Mouse (Mus musculus): ENCODE data around the gene Abca1. TPM values are rescaled to one million over a fixed set of nuclear protein-coding genes. Genes with fewer than 3 reads are reported as not detected.
A peak's percentile ranks its signal among the peaks of the same experiment; 100 is the strongest.

The Abca1 gene
- polyA plus RNA-seq, 1 experiment from 2014 or later: 4.4 TPM

- Histone ChIP-seq H3K9me3 (ENCODE audit: control insufficient read depth, low read length) (no peaks in the 10 kb centered on the region), H3K27me3 (replicated peaks; ENCODE audit: control insufficient read depth, insufficient read depth, low read length) (no peaks in the 10 kb centered on the region), H3K27ac (ENCODE audit: low read depth) (no peak overlapping the region), H3K36me3 (ENCODE audit: control insufficient read depth, insufficient read depth, low read length) (no peaks in the 10 kb centered on the region), H3K4me3 (ENCODE audit: low read depth, low read length) (no peak overlapping the region), H3K4me1 (replicated peaks; ENCODE audit: control insufficient read depth, insufficient read depth, low read length) (peaks cover 3% of the 10 kb centered on the region; the same call in 1 of the 2 replicates), H3K4me2 (ENCODE audit: low read length) (no peak overlapping the region), H3K9ac (ENCODE audit: low read length) (no peak overlapping the region)
- no peak for ATAC-seq (replicated peaks; ENCODE audit: low FRiP score, low TSS enrichment, low read depth)
- 87% methylated on average over 4 of the region's 4 CpGs for WGBS
- no peak for DNase-seq (ENCODE audit: low spot score)
Measured at GRCm38 (mm10) chr4:53186141-53186540, 26.4 kb upstream of the Abca1 start.

GRCm38 (mm10) chr4:53181479-53181878 lies 21.8 kb upstream of the Abca1 start:
- ATAC-seq (replicated peaks; ENCODE audit: low FRiP score, low TSS enrichment, low read depth): no peak
- no peak overlapping the region for H3K4me2 ChIP-seq (ENCODE audit: low read length)
- no peaks in the 10 kb centered on the region for H3K4me1 ChIP-seq (replicated peaks; ENCODE audit: control insufficient read depth, insufficient read depth, low read length)
- H3K9ac ChIP-seq (ENCODE audit: low read length): no peak overlapping the region
- no peaks in the 10 kb centered on the region for H3K36me3 ChIP-seq (ENCODE audit: control insufficient read depth, insufficient read depth, low read length)
- WGBS: 75% methylated on average over 6 of the region's 6 CpGs
- H3K4me3 ChIP-seq (ENCODE audit: low read depth, low read length): no peak overlapping the region
- no peaks in the 10 kb centered on the region for H3K9me3 ChIP-seq (ENCODE audit: control insufficient read depth, low read length)
- no peak for DNase-seq (ENCODE audit: low spot score)
- no peaks in the 10 kb centered on the region for H3K27me3 ChIP-seq (replicated peaks; ENCODE audit: control insufficient read depth, insufficient read depth, low read length)
- no peak overlapping the region for H3K27ac ChIP-seq (ENCODE audit: low read depth)

- no peak for ATAC-seq (replicated peaks; ENCODE audit: low FRiP score, low TSS enrichment, low read depth)
- Histone ChIP-seq H3K4me2 (ENCODE audit: low read length) (no peak overlapping the region), H3K9me3 (ENCODE audit: control insufficient read depth, low read length) (no peaks in the 10 kb centered on the region), H3K27ac (ENCODE audit: low read depth) (no peak overlapping the region), H3K27me3 (replicated peaks; ENCODE audit: control insufficient read depth, insufficient read depth, low read length) (no peaks in the 10 kb centered on the region), H3K9ac (ENCODE audit: low read length) (no peak overlapping the region), H3K36me3 (ENCODE audit: control insufficient read depth, insufficient read depth, low read length) (no peaks in the 10 kb centered on the region), H3K4me3 (ENCODE audit: low read depth, low read length) (no peak overlapping the region), H3K4me1 (replicated peaks; ENCODE audit: control insufficient read depth, insufficient read depth, low read length) (no peaks in the 10 kb centered on the region)
- WGBS: 75% methylated on average over 10 of the region's 10 CpGs
- no peak for DNase-seq (ENCODE audit: low spot score)
Measured at GRCm38 (mm10) chr4:53179308-53179820, 19.7 kb upstream of the Abca1 start.

GRCm38 (mm10) chr4:53178489-53178888 lies 18.8 kb upstream of the Abca1 start:
- 76% methylated on average over 7 of the region's 7 CpGs for WGBS
- Histone ChIP-seq H3K27me3 (replicated peaks; ENCODE audit: control insufficient read depth, insufficient read depth, low read length) (no peaks in the 10 kb centered on the region), H3K4me3 (ENCODE audit: low read depth, low read length) (no peak overlapping the region), H3K36me3 (ENCODE audit: control insufficient read depth, insufficient read depth, low read length) (no peaks in the 10 kb centered on the region), H3K27ac (ENCODE audit: low read depth) (no peak overlapping the region), H3K4me1 (replicated peaks; ENCODE audit: control insufficient read depth, insufficient read depth, low read length) (no peaks in the 10 kb centered on the region), H3K9ac (ENCODE audit: low read length) (no peak overlapping the region), H3K9me3 (ENCODE audit: control insufficient read depth, low read length) (no peaks in the 10 kb centered on the region), H3K4me2 (ENCODE audit: low read length) (no peak overlapping the region)
- no peak for ATAC-seq (replicated peaks; ENCODE audit: low FRiP score, low TSS enrichment, low read depth)
- DNase-seq (ENCODE audit: low spot score): no peak

GRCm38 (mm10) chr4:53177696-53178095 lies 18.0 kb upstream of the Abca1 start:
- no peaks in the 10 kb centered on the region for H3K9me3 ChIP-seq (ENCODE audit: control insufficient read depth, low read length)
- ATAC-seq (replicated peaks; ENCODE audit: low FRiP score, low TSS enrichment, low read depth): no peak
- no peaks in the 10 kb centered on the region for H3K4me1 ChIP-seq (replicated peaks; ENCODE audit: control insufficient read depth, insufficient read depth, low read length)
- no peaks in the 10 kb centered on the region for H3K36me3 ChIP-seq (ENCODE audit: control insufficient read depth, insufficient read depth, low read length)
- no peak overlapping the region for H3K4me3 ChIP-seq (ENCODE audit: low read depth, low read length)
- H3K9ac ChIP-seq (ENCODE audit: low read length): no peak overlapping the region
- DNase-seq (ENCODE audit: low spot score): no peak
- H3K4me2 ChIP-seq (ENCODE audit: low read length): no peak overlapping the region
- 93% methylated on average over 8 of the region's 8 CpGs for WGBS
- no peak overlapping the region for H3K27ac ChIP-seq (ENCODE audit: low read depth)
- no peaks in the 10 kb centered on the region for H3K27me3 ChIP-seq (replicated peaks; ENCODE audit: control insufficient read depth, insufficient read depth, low read length)

- ATAC-seq (replicated peaks; ENCODE audit: low FRiP score, low TSS enrichment, low read depth) (no peak), DNase-seq (ENCODE audit: low spot score) (no peak)
- Histone ChIP-seq H3K4me3 (ENCODE audit: low read depth, low read length) (no peak overlapping the region), H3K9me3 (ENCODE audit: control insufficient read depth, low read length) (no peaks in the 10 kb centered on the region), H3K4me2 (ENCODE audit: low read length) (no peak overlapping the region), H3K27ac (ENCODE audit: low read depth) (no peak overlapping the region), H3K4me1 (replicated peaks; ENCODE audit: control insufficient read depth, insufficient read depth, low read length) (no peaks in the 10 kb centered on the region), H3K27me3 (replicated peaks; ENCODE audit: control insufficient read depth, insufficient read depth, low read length) (no peaks in the 10 kb centered on the region), H3K9ac (ENCODE audit: low read length) (no peak overlapping the region), H3K36me3 (ENCODE audit: control insufficient read depth, insufficient read depth, low read length) (no peaks in the 10 kb centered on the region)
- WGBS: 74% methylated on average over 7 of the region's 7 CpGs
Measured at GRCm38 (mm10) chr4:53174906-53175305, 15.2 kb upstream of the Abca1 start.

- Histone ChIP-seq H3K27me3 (replicated peaks; ENCODE audit: control insufficient read depth, insufficient read depth, low read length) (no peaks in the 10 kb centered on the region), H3K27ac (ENCODE audit: low read depth) (no peak overlapping the region)
- WGBS: 84% methylated on average over 2 of the region's 2 CpGs
Measured at GRCm38 (mm10) chr4:53170403-53170802, 10.7 kb upstream of the Abca1 start.

GRCm38 (mm10) chr4:53165231-53165630 lies 5.5 kb upstream of the Abca1 start:
- ATAC-seq (replicated peaks; ENCODE audit: low FRiP score, low TSS enrichment, low read depth): no peak

More at GRCm38 (mm10) chr4:53170403-53170802, 10.7 kb upstream of the Abca1 start:
- ATAC-seq (replicated peaks; ENCODE audit: low FRiP score, low TSS enrichment, low read depth) (no peak), DNase-seq (ENCODE audit: low spot score) (no peak)
- no peaks in the 10 kb centered on the region for H3K4me1 ChIP-seq (replicated peaks; ENCODE audit: control insufficient read depth, insufficient read depth, low read length)
- H3K36me3 ChIP-seq (ENCODE audit: control insufficient read depth, insufficient read depth, low read length): no peaks in the 10 kb centered on the region
- H3K9ac ChIP-seq (ENCODE audit: low read length): no peak overlapping the region
- no peaks in the 10 kb centered on the region for H3K9me3 ChIP-seq (ENCODE audit: control insufficient read depth, low read length)
- no peak overlapping the region for H3K4me3 ChIP-seq (ENCODE audit: low read depth, low read length)
- H3K4me2 ChIP-seq (ENCODE audit: low read length): no peak overlapping the region

GRCm38 (mm10) chr4:53159176-53159575 lies 519 bp downstream of the Abca1 start:
- peak; percentile 75 for DNase-seq (ENCODE audit: low spot score)
- H3K36me3 ChIP-seq (ENCODE audit: control insufficient read depth, insufficient read depth, low read length): no peaks in the 10 kb centered on the region
- H3K4me2 ChIP-seq (ENCODE audit: low read length): peak overlapping the region; percentile 83
- H3K9me3 ChIP-seq (ENCODE audit: control insufficient read depth, low read length): no peaks in the 10 kb centered on the region
- peak overlapping the region; percentile 55 for H3K4me3 ChIP-seq (ENCODE audit: low read depth, low read length)
- H3K27ac ChIP-seq (ENCODE audit: low read depth): peak overlapping the region; percentile 43; the same call in 1 of the 2 replicates
- no peaks in the 10 kb centered on the region for H3K27me3 ChIP-seq (replicated peaks; ENCODE audit: control insufficient read depth, insufficient read depth, low read length)
- H3K9ac ChIP-seq (ENCODE audit: low read length): peak overlapping the region; percentile 52
- under 1% methylated on average over 20 of the region's 20 CpGs for WGBS
- peaks cover 8% of the 10 kb centered on the region; the same call in 1 of the 2 replicates for H3K4me1 ChIP-seq (replicated peaks; ENCODE audit: control insufficient read depth, insufficient read depth, low read length)
- peak; percentile 54; the same call in 1 of the 2 replicates for ATAC-seq (replicated peaks; ENCODE audit: low FRiP score, low TSS enrichment, low read depth)

More at GRCm38 (mm10) chr4:53165231-53165630, 5.5 kb upstream of the Abca1 start:
- DNase-seq (ENCODE audit: low spot score): no peak
- Histone ChIP-seq H3K27me3 (replicated peaks; ENCODE audit: control insufficient read depth, insufficient read depth, low read length) (no peaks in the 10 kb centered on the region), H3K4me3 (ENCODE audit: low read depth, low read length) (no peak overlapping the region), H3K9ac (ENCODE audit: low read length) (no peak overlapping the region), H3K4me2 (ENCODE audit: low read length) (no peak overlapping the region), H3K27ac (ENCODE audit: low read depth) (no peak overlapping the region), H3K4me1 (replicated peaks; ENCODE audit: control insufficient read depth, insufficient read depth, low read length) (no peaks in the 10 kb centered on the region), H3K9me3 (ENCODE audit: control insufficient read depth, low read length) (no peaks in the 10 kb centered on the region), H3K36me3 (ENCODE audit: control insufficient read depth, insufficient read depth, low read length) (no peaks in the 10 kb centered on the region)
- 87% methylated on average over 6 of the region's 25 CpGs for WGBS
